Mouse (Mus musculus) MEL (cell line): Measurements from ENCODE around the gene Tbc1d30. TPM values are rescaled to one million over a fixed set of nuclear protein-coding genes. Genes with fewer than 3 reads are reported as not detected.

Source experiments
- DNase-seq: peaks from one replicate; pipeline ENCODE4 v3.0.0; 2011; ENCODE audit warnings: low read depth, low spot score
- H3K27ac ChIP-seq: 2 replicates; pipeline ENCODE4 v1.5.1; 2012; ENCODE audit warnings: low read depth, mild to moderate bottlenecking, control low read depth, low read length, moderate library complexity; ENCODE audit not compliant: control insufficient read depth
- H3K27me3 ChIP-seq, 2 experiments: fragments of 150-350 bp in 1 of 2; sonication (generic) in 1 of 2; 2 replicates each; pipeline ENCODE4 v1.6.1; 2012; ENCODE audit warnings: low read length in 2 of 2, mild to moderate bottlenecking in 2 of 2, improper control_type of control experiment in 1 of 2, moderate library complexity in 1 of 2; ENCODE audit not compliant: insufficient read depth in 2 of 2, control insufficient read depth in 1 of 2
- H3K36me3 ChIP-seq, 2 experiments: 2 replicates each; pipeline ENCODE4 v1.6.1; 2012 to 2014; ENCODE audit warnings: low read length in 2 of 2, improper control_type of control experiment in 1 of 2, inconsistent platforms in 1 of 2, mild to moderate bottlenecking in 1 of 2; ENCODE audit not compliant: insufficient read depth in 2 of 2, control insufficient read depth in 1 of 2
- H3K4me1 ChIP-seq, 2 experiments: fragments of 150-350 bp in 1 of 2; sonication (generic) in 1 of 2; 2 replicates each; pipeline ENCODE4 v1.6.1; 2012; ENCODE audit warnings: low read length in 2 of 2, improper control_type of control experiment in 1 of 2, mild to moderate bottlenecking in 1 of 2; ENCODE audit not compliant: insufficient read depth in 2 of 2, control insufficient read depth in 1 of 2
- H3K4me3 ChIP-seq, 2 experiments: fragments of 150-350 bp in 1 of 2; sonication (generic) in 1 of 2; 2 replicates each; pipeline ENCODE4 v1.5.1; 2012; ENCODE audit warnings: low read depth in 2 of 2, low read length in 2 of 2, mild to moderate bottlenecking in 2 of 2, moderate library complexity in 2 of 2, control low read depth in 1 of 2, improper control_type of control experiment in 1 of 2; ENCODE audit not compliant: control insufficient read depth in 1 of 2, insufficient read depth in 1 of 2
- H3K79me2 ChIP-seq: 2 replicates; pipeline ENCODE4 v1.6.1; 2012; ENCODE audit warnings: mild to moderate bottlenecking, low read length, moderate library complexity; ENCODE audit not compliant: control insufficient read depth, poor library complexity, insufficient read depth
- H3K9ac ChIP-seq: 2 replicates; pipeline ENCODE4 v1.6.1; 2012; ENCODE audit warnings: low read depth, mild to moderate bottlenecking, control low read depth, low read length, moderate library complexity; ENCODE audit not compliant: control insufficient read depth, poor library complexity, severe bottlenecking
- H3K9me3 ChIP-seq: fragments of 150-350 bp; sonication (generic); replicated peaks from 2 replicates; pipeline ENCODE4 v1.6.1; 2012; ENCODE audit warnings: mild to moderate bottlenecking, low read length, improper control_type of control experiment, moderate library complexity; ENCODE audit not compliant: insufficient read depth
- BHLHE40 ChIP-seq: IDR thresholded peaks from 2 replicates; pipeline ENCODE4 v1.6.1; 2012; ENCODE audit warnings: low read depth, mild to moderate bottlenecking, inconsistent platforms, low read length, improper control_type of control experiment, borderline replicate concordance
- ETS1 ChIP-seq: IDR thresholded peaks from 2 replicates; pipeline ENCODE4 v1.6.1; 2012; ENCODE audit warnings: low read depth, mild to moderate bottlenecking, inconsistent platforms, low read length, improper control_type of control experiment, moderate library complexity
- GABPA ChIP-seq: IDR thresholded peaks from 2 replicates; pipeline ENCODE4 v1.6.1; 2012; ENCODE audit warnings: low read depth, mild to moderate bottlenecking, inconsistent platforms, low read length, improper control_type of control experiment, moderate library complexity
- GATA1 ChIP-seq: IDR thresholded peaks from 2 replicates; pipeline ENCODE4 v1.6.1; 2011; ENCODE audit warnings: low read depth, low read length, improper control_type of control experiment
- KAT2A ChIP-seq: conservative IDR thresholded peaks from 2 replicates; pipeline ENCODE4 v1.6.1; 2012; ENCODE audit warnings: low read depth, low read length, improper control_type of control experiment, inconsistent platforms
- MAZ ChIP-seq: IDR thresholded peaks from 2 replicates; pipeline ENCODE4 v1.6.1; 2012; ENCODE audit warnings: low read depth, mild to moderate bottlenecking, inconsistent platforms, low read length, improper control_type of control experiment
- MXI1 ChIP-seq: IDR thresholded peaks from 2 replicates; pipeline ENCODE4 v1.6.1; 2011; ENCODE audit warnings: mild to moderate bottlenecking, low read depth, low read length, improper control_type of control experiment
- NELFE ChIP-seq: IDR thresholded peaks from 2 replicates; pipeline ENCODE4 v1.6.1; 2011; ENCODE audit warnings: low read depth, low read length, improper control_type of control experiment
- POLR2AphosphoS2 ChIP-seq: IDR thresholded peaks from 2 replicates; pipeline ENCODE4 v1.6.1; 2011; ENCODE audit warnings: low read length, improper control_type of control experiment
- POLR2AphosphoS5 ChIP-seq: IDR thresholded peaks from 2 replicates; pipeline ENCODE4 v1.6.1; 2012; ENCODE audit warnings: low read depth, borderline replicate concordance, mild to moderate bottlenecking, inconsistent platforms, low read length, moderate library complexity, mixed read lengths
- RCOR1 ChIP-seq: IDR thresholded peaks from 2 replicates; pipeline ENCODE4 v1.6.1; 2012; ENCODE audit warnings: low read depth, mild to moderate bottlenecking, inconsistent platforms, low read length, improper control_type of control experiment
- SMC3 ChIP-seq: IDR thresholded peaks from 2 replicates; pipeline ENCODE4 v1.6.1; 2011; ENCODE audit warnings: low read depth, low read length, improper control_type of control experiment
- USF1 ChIP-seq: IDR thresholded peaks from 2 replicates; pipeline ENCODE4 v1.6.1; 2014; ENCODE audit warnings: low read depth, mild to moderate bottlenecking, inconsistent platforms, low read length, improper control_type of control experiment, moderate library complexity
- polyA plus RNA-seq, 2 experiments: library from polyadenylated mRNA; stranded (reverse) in 1 of 2; unstranded in 1 of 2; fragments of >175 nt in 1 of 2; fragments of >200 nt in 1 of 2; gene quantifications; 2 replicates each; pipeline versions ENCODE4 v1.2.1 to v1.2.4; 2012; ENCODE audit warnings: low replicate concordance in 2 of 2, low read depth in 1 of 2; ENCODE audit not compliant: insufficient read length in 2 of 2, insufficient read depth in 1 of 2, missing spikeins in 1 of 2
- total RNA-seq: library from RNA; depleted of rRNA; stranded (reverse); fragments of 300-350 nt; gene quantifications from 2 replicates; pipeline ENCODE4 v1.2.3, GENCODE M21; 2012

The Tbc1d30 gene
- total and polyA plus RNA-seq, 3 experiments = 0.35 to 2.1 TPM; not detected in 1

GRCm38 (mm10) chr10:121310511-121311221, 40.4 kb downstream of the Tbc1d30 start:
- no peak overlapping the region for H3K4me3 ChIP-seq
- no peaks in the 10 kb centered on the region for H3K4me1 ChIP-seq
- H3K36me3 ChIP-seq = no peaks in the 10 kb centered on the region
- TF ChIP-seq USF1 (no peak), GATA1 (no peak)
- no peaks in the 10 kb centered on the region for H3K27me3 ChIP-seq
- no peak overlapping the region for H3K27ac ChIP-seq
- no peak for DNase-seq
- no peaks in the 10 kb centered on the region for H3K79me2 ChIP-seq
- H3K9me3 ChIP-seq = no peaks in the 10 kb centered on the region
- no peak overlapping the region for H3K9ac ChIP-seq

GRCm38 (mm10) chr10:121309801-121310510, 41.1 kb downstream of the Tbc1d30 start:
- no peak overlapping the region for H3K27ac ChIP-seq
- DNase-seq = no peak
- H3K4me1 ChIP-seq = no peaks in the 10 kb centered on the region
- TF ChIP-seq GATA1 (no peak), POLR2AphosphoS2 (no peak), RCOR1 (no peak), ETS1 (no peak), MXI1 (no peak), POLR2AphosphoS5 (no peak), KAT2A (no peak), BHLHE40 (no peak), NELFE (no peak), GABPA (no peak), SMC3 (no peak), MAZ (no peak)
- TF ChIP-seq, all 39 proteins: peak for 0
- H3K4me3 ChIP-seq = no peak overlapping the region
- H3K27me3 ChIP-seq = no peaks in the 10 kb centered on the region
- no peaks in the 10 kb centered on the region for H3K36me3 ChIP-seq
- H3K9me3 ChIP-seq = no peaks in the 10 kb centered on the region
- no peak overlapping the region for H3K9ac ChIP-seq
- no peaks in the 10 kb centered on the region for H3K79me2 ChIP-seq
